17 mouse cellular contexts compared by ENCODE assay signal in the genomic region with DNA sequence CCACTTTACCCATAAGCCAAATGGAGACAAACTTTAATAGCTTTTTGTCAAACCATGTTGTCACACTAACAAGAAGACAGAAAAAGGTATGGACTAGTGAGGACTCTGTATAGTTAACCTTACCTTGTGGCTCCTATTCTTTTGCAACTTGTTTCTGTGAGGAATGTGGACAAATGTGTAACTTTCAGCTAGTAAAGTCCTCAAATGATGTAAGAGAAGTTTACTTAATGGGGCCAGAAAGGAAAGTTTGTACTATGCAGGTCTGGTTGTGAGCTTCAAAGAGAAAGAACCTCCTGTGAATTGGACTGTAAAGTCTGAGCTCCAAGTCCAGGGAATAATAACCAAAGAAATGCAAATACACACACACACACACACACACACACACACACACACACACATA.
"Had no signal": no experiment of that assay in that cellular context is flagged by ENCODE, and none has a peak within 500 bp of the region (broad histone marks: within the 10 kb centered on the region; RNA-seq: fewer than 3 reads in every experiment).

No protein-coding gene starts in this region.

- ATAC-seq: lung, postnatal 0 days; midbrain, embryonic 13.5 days; midbrain, embryonic 15.5 days had no signal

- H3K27ac ChIP-seq: lung, embryonic 15.5 days; macrophage; midbrain, embryonic 13.5 days; midbrain, embryonic 15.5 days; neural tube, embryonic 12.5 days; stomach, embryonic 15.5 days; stomach, postnatal 0 days had no signal

- H3K4me1 ChIP-seq: lung, embryonic 15.5 days; megakaryocyte, embryonic 14.5 days; midbrain, embryonic 13.5 days; midbrain, embryonic 15.5 days; neural tube, embryonic 12.5 days; stomach, embryonic 15.5 days had no signal

- H3K4me2 ChIP-seq: lung, embryonic 15.5 days; midbrain, embryonic 11.5 days; midbrain, embryonic 13.5 days; midbrain, embryonic 15.5 days; neural tube, embryonic 12.5 days; stomach, embryonic 15.5 days had no signal

- H3K36me3 ChIP-seq: lung, embryonic 15.5 days; midbrain, embryonic 13.5 days; midbrain, embryonic 15.5 days; neural tube, embryonic 12.5 days; stomach, embryonic 15.5 days had no signal

- DNase-seq: lung, adult 2 months; lung, postnatal 14 days; lung, postnatal 36 days; right cerebral cortex, postnatal 14 days; thymus, adult 2 months; thymus, postnatal 25 days; thymus, postnatal 4 days had no signal

- H3K9me3 ChIP-seq: lung, embryonic 15.5 days; megakaryocyte, embryonic 14.5 days; midbrain, embryonic 13.5 days; midbrain, embryonic 15.5 days; neural tube, embryonic 12.5 days; stomach, embryonic 15.5 days had no signal

- H3K4me3 ChIP-seq: lung, embryonic 15.5 days; megakaryocyte, embryonic 14.5 days; midbrain, embryonic 13.5 days; midbrain, embryonic 15.5 days; neural tube, embryonic 12.5 days; stomach, embryonic 15.5 days had no signal

- H3K9ac ChIP-seq: lung, embryonic 15.5 days; midbrain, embryonic 13.5 days; midbrain, embryonic 15.5 days; neural tube, embryonic 12.5 days; stomach, embryonic 15.5 days had no signal

- H3K27me3 ChIP-seq: lung, embryonic 15.5 days; megakaryocyte, embryonic 14.5 days; midbrain, embryonic 13.5 days; midbrain, embryonic 15.5 days; neural tube, embryonic 12.5 days; stomach, embryonic 15.5 days had no signal
